Mouse (Mus musculus) monocyte, adult 59 days (primary cell): Measurements from ENCODE around the gene Gm17409. TPM values are rescaled to one million over a fixed set of nuclear protein-coding genes. Genes with fewer than 3 reads are reported as not detected.

Experiments
- total RNA-seq, 2 experiments: library from RNA; stranded (reverse); gene quantifications; one replicate each; pipeline ENCODE4 v1.2.4; 2023

Gene Gm17409
- total RNA-seq, result not detected

DNA sequence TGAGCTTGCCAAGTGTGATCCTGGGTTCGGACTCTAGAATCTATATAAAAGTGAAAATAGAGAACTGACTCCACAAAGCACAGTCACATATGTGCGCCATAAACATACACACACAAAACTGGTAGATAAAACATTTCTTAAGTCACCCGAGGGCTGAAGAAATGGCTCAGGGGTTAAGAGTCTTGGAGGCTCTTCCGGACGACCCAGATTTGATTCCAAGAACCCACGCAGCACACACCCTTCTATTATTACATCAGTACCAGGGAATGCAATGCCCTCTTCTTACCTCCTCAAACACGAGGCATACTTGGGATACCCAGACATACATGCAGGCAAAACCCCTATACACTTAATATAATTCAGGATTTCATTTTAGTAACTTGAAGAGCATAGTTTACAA is at the start of gene Gm17409:
TSS of gene Gm17409 (plus strand) at position 301 of the 400 bp plus-strand sequence.

Other genes with a start within 250 kb of the Gm17409 start
- not detected for gene Acvr1c, start 112.2 kb upstream of the Gm17409 start, total RNA-seq
- 10 to 100 TPM; 13.0 to 14.5 TPM for gene Acvr1, start 97.0 kb downstream of the Gm17409 start, total RNA-seq
- 1 to 10 TPM; 1.1 TPM for gene Upp2, start 97.2 kb downstream of the Gm17409 start, total RNA-seq